Mouse (Mus musculus) left cerebral cortex, adult 18-20 months (tissue): Measurements from ENCODE around the gene Cby3. TPM values are rescaled to one million over a fixed set of nuclear protein-coding genes. Genes with fewer than 3 reads are reported as not detected.
"Not testable (repeated sequence)": the region's sequence is repeated elsewhere in the genome, so short reads cannot be mapped to it uniquely, and the experiment has no call there.

ENCODE experiments used
- DNase-seq, 2 experiments: peaks; one replicate each; pipeline ENCODE4 v3.0.0; 2021 to 2022; ENCODE audit warnings: low spot score in 2 of 2, mixed read lengths in 1 of 2
- total RNA-seq, 2 experiments: library from RNA; stranded (reverse); gene quantifications; 2 replicates each; pipeline ENCODE4 v1.2.3; 2021

The Cby3 gene
- total RNA-seq, 2 experiments from 2014 or later: 0.93 TPM; not detected in 1

GRCm38 (mm10) chr11:50361282-50361681 lies 7.0 kb downstream of the Cby3 start:
- not testable (repeated sequence) for DNase-seq

GRCm38 (mm10) chr11:50364548-50364947 lies 10.3 kb downstream of the Cby3 start:
- peak; percentile 80 to 89 for DNase-seq

- no peak for DNase-seq
Observed at GRCm38 (mm10) chr11:50365322-50365721, 11.1 kb downstream of the Cby3 start.

- DNase-seq: no peak
Observed at GRCm38 (mm10) chr11:50367531-50367930, 13.3 kb downstream of the Cby3 start.

- DNase-seq: no peak
Observed at GRCm38 (mm10) chr11:50369360-50369911, 15.2 kb downstream of the Cby3 start.

GRCm38 (mm10) chr11:50370969-50371368 lies 16.7 kb downstream of the Cby3 start:
- no peak for DNase-seq

- DNase-seq: peak; percentile 57 to 61
Observed at GRCm38 (mm10) chr11:50371399-50371841, 17.2 kb downstream of the Cby3 start.

GRCm38 (mm10) chr11:50371911-50372310 lies 17.6 kb downstream of the Cby3 start:
- no peak for DNase-seq

GRCm38 (mm10) chr11:50373086-50373485 lies 18.8 kb downstream of the Cby3 start:
- no peak for DNase-seq

GRCm38 (mm10) chr11:50373621-50374020 lies 19.4 kb downstream of the Cby3 start:
- no peak for DNase-seq

GRCm38 (mm10) chr11:50374286-50375015 lies 20.2 kb downstream of the Cby3 start:
- DNase-seq: no peak

GRCm38 (mm10) chr11:50375421-50375820 lies 21.2 kb downstream of the Cby3 start:
- no peak for DNase-seq

GRCm38 (mm10) chr11:50376156-50376790 lies 22.0 kb downstream of the Cby3 start:
- DNase-seq: no peak

GRCm38 (mm10) chr11:50376911-50377891 lies 22.9 kb downstream of the Cby3 start, which contains the start of gene Hnrnph1:
TSS of gene Hnrnph1 (plus strand) at chr11:50376990.
- DNase-seq: peak; percentile 96 to 97

- peak; percentile 78 to 82 for DNase-seq
Observed at GRCm38 (mm10) chr11:50377892-50378684, 23.8 kb downstream of the Cby3 start.

GRCm38 (mm10) chr11:50379023-50379752 lies 24.9 kb downstream of the Cby3 start:
- no peak for DNase-seq

- DNase-seq: no peak
Observed at GRCm38 (mm10) chr11:50381311-50381710, 27.0 kb downstream of the Cby3 start.

- no peak for DNase-seq
Observed at GRCm38 (mm10) chr11:50387167-50387679, 33.0 kb downstream of the Cby3 start.

GRCm38 (mm10) chr11:50387697-50388096 lies 33.4 kb downstream of the Cby3 start:
- DNase-seq: no peak
